Mouse (Mus musculus): ENCODE data around the gene Akr1c14.

DNA sequence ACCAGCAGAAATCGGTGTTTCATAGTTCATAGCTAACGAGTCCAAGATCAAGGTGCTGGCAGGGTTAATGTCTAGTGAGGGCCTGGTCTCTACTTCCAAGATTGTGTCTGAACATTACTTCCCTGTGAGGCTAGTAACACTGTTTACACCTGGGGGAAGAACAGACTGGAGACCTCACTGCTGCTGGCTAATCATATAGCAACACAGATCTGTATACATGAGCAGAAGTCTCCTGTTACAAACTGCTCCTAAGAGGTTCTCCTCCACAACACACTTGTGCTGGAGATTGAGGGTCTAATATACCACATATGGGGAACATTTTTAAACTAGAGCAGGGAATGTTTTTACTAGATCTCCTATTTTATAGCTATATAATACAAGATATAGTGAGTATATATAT, 18.9 kb upstream of the Akr1c14 start:
- TF ChIP-seq CTCF (IDR thresholded peaks at IDR 0.05; ENCODE audit: low read depth, low read length) (no peak), TAL1 (conservative IDR thresholded peaks at IDR 0.05; ENCODE audit: low read depth, low read length) (no peak), GATA2 (IDR thresholded peaks at IDR 0.05; ENCODE audit: borderline replicate concordance, low read depth, low read length) (no peak)
